Mouse (Mus musculus) brain, adult 2 months (tissue): ENCODE data around the gene Dapk2.

Source experiments
- DNase-seq: peaks from one replicate; pipeline ENCODE4 v3.0.0; 2011; ENCODE audit warnings: low read depth, low spot score

Dapk2 gene

DNA sequence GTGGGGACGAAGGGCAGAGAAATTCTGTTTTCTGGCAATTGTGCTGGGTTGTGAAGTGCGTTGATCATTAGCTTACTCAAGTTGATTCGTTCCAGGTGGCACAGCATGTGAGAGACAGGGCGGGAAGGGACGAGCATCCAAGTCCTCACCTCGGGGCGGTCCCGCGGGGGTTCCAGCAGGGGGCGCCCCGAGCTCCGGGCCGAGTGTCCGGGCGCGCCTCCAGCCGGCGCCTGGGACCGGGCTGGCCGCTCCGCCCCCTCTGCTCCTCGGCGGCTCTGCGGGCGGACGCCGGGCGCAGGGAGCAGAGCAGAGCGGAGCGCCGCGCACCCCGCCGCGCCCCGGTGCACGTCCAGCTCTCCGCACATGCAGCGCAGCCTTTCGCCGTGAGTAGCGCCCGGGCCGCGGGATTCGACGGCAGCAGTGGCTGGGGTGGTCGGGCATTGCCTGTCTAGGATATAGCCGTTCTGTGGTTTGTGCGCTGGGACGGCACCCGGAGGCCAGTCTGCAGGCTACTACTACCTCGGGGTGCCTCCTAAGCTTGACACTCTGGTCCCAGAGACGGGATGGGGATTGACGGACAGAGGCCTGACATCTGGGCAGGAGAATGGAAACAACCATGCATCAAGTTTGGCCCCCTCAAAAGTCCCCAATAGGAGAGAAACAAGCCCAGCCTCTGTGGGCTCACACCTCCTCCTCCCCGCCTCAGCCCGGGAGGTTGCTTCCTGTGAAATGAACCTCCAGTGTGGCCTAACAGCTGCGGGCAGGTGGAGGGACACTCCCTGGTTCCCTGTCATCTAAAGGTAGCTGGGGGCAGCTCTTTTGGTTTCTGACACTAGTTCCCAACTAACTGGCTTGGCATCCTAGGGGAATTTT is at the start of gene Dapk2:
Gene Dapk2 (plus strand): TSS at position 266 of the 873 bp plus-strand sequence.
- peak; percentile 58 for DNase-seq

GRCm38 (mm10) chr9:66109574-66109973 is 48.4 kb upstream of the Dapk2 start:
- no peak for DNase-seq

DNA sequence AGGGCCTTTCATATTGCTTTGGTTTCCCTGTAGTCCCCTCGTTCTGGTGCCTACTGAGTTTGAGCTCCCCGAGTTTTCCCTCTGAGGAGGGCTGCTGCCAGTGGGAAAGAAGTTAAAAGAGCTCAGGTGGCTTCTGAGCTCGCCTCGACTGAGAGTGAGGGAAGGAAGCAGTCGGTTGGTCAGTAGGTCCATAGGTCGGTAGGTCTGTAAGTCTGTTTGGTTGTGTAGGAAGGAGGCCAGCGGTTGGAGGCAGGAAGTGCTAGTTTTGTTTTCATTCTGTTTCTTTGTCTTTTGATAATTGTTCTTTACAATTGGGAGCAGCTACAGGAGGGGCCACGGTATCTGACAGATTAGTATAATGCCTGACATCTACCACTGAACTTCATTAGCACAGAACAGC is 47.9 kb upstream of the Dapk2 start:
- no peak for DNase-seq

GRCm38 (mm10) chr9:66110611-66111379 is 47.2 kb upstream of the Dapk2 start:
- DNase-seq = peak; percentile 45

- DNase-seq = no peak
Observed at GRCm38 (mm10) chr9:66114341-66114740, 43.7 kb upstream of the Dapk2 start.

- peak; percentile 65 for DNase-seq
Observed at GRCm38 (mm10) chr9:66116890-66117289, 41.1 kb upstream of the Dapk2 start.

- DNase-seq = peak; percentile 28
Observed at GRCm38 (mm10) chr9:66119498-66119897, 38.5 kb upstream of the Dapk2 start.

DNA sequence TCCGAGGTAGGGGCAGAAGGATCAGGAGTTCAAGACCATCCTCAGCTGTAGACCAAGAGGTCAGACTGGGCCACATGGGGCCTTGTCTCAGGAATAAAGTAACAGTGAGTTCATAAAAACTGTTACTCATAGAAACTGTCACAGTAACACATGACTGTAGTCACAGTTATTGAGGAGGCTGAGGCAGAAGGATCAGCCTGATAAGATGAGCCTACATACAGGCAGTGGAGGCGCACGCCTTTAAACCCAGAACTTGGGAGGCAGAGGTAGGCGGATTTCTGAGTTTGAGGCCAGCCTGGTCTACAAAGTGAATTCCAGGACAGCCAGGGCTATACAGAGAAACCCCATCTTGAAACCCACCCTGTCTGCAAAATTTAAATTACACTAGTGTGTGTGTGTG is 37.9 kb upstream of the Dapk2 start:
- no peak for DNase-seq

- DNase-seq = no peak
Observed at GRCm38 (mm10) chr9:66120945-66121344, 37.1 kb upstream of the Dapk2 start.

- peak; percentile 36 for DNase-seq
Observed at GRCm38 (mm10) chr9:66121421-66121820, 36.6 kb upstream of the Dapk2 start.

DNA sequence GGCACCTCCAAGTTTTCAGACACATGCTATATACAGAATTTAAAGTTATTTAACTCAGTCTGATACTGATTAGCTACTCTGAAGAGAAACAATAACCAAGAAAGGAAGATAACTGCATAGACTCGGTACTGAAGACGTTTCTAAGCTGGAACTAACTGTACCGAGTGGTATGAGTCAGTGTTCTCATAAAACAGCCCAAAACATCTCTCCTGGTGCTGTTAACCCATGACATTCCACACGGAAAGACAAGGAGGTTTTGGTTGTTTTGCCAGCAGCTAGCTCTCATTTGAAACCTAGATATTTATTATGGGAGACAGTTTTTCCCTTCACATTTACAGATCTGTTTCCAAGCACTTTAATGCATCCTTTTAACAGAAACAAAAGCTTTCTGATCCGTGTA is 34.4 kb upstream of the Dapk2 start:
- peak; percentile 58 for DNase-seq

- DNase-seq = peak; percentile 23
Observed at GRCm38 (mm10) chr9:66124111-66124531, 33.9 kb upstream of the Dapk2 start.

- DNase-seq = peak; percentile 99
Observed at GRCm38 (mm10) chr9:66124681-66125542, 33.1 kb upstream of the Dapk2 start.

GRCm38 (mm10) chr9:66125543-66126455 is 32.2 kb upstream of the Dapk2 start:
- DNase-seq = no peak

DNA sequence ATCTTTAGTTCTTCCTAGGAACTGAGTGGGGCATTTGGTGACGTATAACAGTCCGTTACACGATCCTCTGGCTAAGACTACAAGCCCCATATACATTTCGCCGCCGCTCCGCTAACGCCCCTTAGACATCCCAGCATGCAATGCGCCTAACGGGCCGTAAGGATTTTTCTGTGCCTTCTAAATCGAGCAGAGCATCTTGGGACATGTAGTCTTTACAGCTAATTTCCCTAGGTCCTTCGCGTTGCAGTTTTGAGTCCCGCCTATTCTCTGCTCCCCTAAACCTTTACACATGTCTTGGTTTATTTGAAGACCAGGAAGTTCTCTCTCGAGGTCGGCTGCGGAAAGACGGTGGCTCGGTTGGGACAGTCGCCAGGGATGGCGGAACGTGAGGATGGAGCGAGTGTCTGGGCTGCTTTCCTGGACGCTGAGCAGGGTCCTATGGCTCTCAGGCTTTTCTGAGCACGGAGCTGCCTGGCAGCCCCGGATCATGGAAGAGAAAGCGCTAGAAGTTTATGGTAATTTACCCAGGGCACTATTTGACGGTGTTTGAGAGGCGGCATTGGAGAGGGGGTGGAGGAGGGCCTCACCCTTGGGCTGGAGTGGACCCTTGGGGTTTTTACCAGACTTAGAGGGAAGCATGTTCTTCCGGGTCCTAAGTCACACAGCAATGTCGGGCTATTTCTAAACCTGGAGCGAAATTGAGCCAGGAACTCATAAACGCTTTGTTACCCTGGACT is 31.4 kb upstream of the Dapk2 start, which contains the start of the genes Snx1 and Ciao2a:
Gene Snx1 (minus strand): TSS at position 132 of the 737 bp plus-strand sequence.
Gene Ciao2a (plus strand): TSS at position 156 of the 737 bp plus-strand sequence.
- peak; percentile 99 for DNase-seq

DNA sequence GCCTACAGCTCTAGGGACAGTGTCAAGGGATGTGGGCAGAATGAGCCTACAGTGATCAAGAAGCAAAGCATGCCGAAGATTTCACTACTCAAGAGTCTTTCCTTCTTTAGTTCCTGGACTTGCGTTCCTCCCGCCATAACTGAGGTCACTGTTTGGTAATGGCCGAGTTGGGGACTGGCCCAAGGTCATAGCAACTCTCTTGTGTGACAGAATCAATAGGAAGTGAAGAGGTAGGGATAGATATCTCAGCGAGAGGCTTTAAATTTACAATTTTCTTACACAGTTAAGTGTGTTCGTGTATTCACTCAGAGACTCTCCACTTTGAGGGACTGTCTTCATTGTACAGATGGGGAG is 30.9 kb upstream of the Dapk2 start:
- no peak for DNase-seq

- DNase-seq = no peak
Observed at GRCm38 (mm10) chr9:66127884-66128283, 30.1 kb upstream of the Dapk2 start.

DNA sequence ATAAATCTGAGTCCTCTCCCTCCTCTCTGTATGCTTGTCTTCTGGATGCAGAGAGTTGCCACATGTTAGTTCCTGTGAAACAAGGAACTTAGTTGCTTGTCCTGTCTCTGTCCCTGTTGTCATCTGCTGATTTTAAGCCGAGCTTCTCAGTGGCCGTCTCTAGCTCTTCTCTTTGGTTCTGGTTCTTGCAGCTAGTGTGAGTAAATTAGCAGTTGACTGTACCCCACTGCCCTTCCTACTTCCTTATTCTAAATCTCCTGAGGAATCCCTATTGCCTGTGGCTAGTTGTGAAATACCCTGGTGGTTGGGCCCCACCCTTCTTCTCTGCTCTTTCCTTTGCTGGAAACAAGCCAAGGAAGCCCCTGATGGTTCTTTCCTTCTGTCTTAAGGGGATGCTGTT is 26.6 kb upstream of the Dapk2 start:
- no peak for DNase-seq

GRCm38 (mm10) chr9:66135967-66136366 is 22.1 kb upstream of the Dapk2 start:
- peak; percentile 31 for DNase-seq

GRCm38 (mm10) chr9:66138193-66138592 is 19.8 kb upstream of the Dapk2 start:
- no peak for DNase-seq
